Mouse (Mus musculus): ENCODE measurements around the gene Msmp.
"Not testable (repeated sequence)": the region's sequence is repeated elsewhere in the genome, so short reads cannot be mapped to it uniquely, and the experiment has no call there.

Msmp gene

DNA sequence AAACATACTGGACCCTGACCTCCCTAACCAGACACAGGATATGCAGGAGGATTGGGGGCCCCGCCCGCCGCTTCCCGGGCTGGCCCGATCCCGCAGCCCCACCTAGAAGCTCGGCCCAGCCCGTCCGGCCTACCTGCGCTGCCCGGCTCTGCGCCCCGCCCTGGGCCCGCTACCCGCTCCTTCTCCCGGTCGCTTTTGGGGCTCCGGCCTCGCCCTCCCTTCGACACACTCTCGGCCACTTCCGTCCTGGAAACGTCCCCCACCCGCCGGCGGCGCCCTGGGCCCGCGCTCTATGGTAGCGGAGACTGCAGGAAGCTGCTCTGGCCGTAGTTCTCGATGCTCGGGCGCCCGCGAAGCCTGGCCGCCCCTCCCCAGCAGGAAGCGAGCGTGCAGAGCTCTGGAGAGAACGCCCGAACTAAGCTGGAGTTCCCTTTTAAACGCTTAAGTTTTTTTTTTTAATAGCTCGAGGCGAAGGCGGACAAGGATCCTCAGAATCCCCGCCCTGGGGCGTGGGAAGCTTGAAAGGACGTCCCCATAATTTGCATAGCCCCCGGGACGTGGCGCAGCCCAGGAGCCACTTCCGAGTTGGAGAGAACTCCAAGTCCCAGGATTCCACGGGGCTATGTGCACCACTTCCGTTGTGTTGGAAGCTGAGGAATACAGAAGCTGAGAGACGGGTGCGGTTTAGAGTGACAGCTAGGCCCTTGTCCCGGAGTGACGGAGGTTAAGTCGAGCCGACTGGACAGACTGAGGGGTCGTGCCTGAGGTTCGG, 22.1 kb downstream of the Msmp start, which contains the start of the genes Creb3 and Tln1:
Gene Creb3 (plus strand): TSS at position 336 of the 772 bp plus-strand sequence.
Gene Tln1 (minus strand): TSS at position 695 of the 772 bp plus-strand sequence.
- peak; percentile 95 for DNase-seq (ENCODE audit: low read depth)

- DNase-seq (ENCODE audit: low read depth), result no peak
Measured at GRCm38 (mm10) chr4:43561436-43561996, 22.8 kb downstream of the Msmp start.

DNA sequence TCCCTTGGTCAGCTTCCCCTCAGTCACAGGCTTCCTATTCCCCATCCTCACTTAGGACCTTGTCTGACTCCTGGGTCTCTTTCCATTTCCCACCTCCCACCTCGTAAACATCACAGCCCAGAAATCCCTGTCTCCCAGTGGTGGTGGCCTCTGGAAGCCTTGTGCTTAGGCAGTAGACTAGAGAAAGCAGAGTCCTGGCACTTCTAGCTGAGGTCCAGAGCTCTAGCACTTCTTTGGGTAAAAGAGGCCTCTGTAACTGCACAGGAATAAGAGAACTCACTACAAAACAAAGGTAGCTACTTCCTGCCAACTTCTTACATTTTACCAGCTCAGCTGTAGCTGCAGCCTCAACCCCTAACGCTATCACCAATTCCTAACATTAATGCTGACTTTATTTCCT, 23.3 kb downstream of the Msmp start:
- DNase-seq (ENCODE audit: low read depth), result no peak

DNA sequence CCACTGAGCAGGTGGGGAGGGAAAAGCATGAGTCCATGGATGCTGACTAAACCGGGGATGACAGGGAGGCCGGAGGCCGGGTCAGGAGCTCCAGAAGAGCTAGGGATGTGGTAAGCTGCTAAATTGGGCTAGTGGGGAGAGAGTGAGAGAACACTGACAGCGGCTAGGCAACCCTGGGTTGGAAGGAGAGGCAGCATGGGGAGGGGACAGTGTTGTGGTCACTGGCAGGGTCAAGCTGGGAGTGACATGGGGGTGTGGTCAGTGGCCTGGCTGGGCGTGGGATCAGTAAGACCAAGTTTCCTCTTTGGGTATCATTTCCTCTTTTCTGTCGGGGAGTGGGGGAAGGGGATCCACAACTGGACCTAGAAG, 24.1 kb downstream of the Msmp start:
- no peak for DNase-seq (ENCODE audit: low read depth)

GRCm38 (mm10) chr4:43559519-43560242, 24.6 kb downstream of the Msmp start:
- no peak for DNase-seq (ENCODE audit: low read depth)

DNA sequence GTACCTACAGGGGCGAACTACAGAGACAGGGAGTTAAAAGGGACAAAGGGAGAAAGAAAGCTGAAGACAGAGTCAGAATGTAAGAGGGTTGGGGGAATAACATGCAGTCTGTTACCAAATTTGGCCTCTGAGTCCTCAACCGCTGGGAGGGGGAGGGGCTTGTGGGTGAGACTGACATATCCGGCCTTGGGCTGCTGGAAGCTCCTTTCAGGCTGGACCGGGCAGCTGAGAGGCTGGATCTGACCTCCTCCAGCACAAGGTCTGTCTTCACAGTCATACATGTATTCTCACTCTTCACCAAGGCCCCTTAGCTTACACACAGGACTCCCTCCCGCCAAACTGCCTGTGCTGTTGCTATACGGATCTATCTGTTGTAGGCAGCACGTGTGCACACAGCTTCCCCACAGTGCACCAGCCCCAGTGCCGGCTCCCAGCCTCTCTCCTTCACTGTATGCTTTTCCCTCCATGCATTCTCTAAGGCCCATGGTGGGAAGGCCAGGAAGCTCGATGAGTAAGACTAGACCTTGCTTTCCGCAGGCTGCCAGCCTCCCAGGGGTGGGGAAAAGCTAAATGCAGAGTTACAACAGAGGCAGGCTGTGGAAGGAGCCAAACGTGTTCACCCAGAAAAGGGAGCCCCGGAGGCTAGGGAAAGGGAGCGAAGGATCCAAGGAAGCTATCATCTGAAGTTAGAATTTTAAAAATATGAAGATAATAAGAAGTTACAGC, 25.5 kb downstream of the Msmp start:
- DNase-seq (ENCODE audit: low read depth), result peak; percentile 70

DNA sequence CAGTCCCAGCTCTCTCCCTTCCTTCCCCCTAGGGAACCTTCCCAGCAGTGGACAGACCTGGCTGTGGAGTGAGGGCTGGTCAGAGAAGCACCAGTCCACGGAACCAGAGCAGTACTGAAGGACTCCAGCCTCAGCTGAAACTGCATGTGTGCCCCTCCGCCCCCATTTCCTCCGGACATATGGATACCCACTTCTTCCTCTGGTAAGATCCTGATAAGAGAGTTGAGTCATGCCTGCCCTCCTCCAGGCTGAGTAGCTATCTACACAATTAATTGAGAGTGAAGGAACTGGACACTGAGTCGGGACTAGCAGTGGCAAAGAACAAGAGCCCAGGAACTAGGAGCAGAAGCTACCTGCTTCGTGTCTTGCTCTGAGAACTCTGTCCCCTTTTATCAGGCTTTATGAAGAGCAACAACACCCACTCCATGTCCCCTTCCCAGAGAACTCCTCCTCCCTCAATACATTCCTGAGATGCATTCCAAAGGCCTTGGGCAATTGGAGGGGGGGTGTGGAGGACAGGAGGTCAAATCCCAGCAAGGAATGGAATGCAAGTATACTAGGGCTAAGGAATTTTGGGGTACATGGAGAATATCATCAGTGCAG, 26.2 kb downstream of the Msmp start:
- no peak for DNase-seq (ENCODE audit: low read depth)

DNA sequence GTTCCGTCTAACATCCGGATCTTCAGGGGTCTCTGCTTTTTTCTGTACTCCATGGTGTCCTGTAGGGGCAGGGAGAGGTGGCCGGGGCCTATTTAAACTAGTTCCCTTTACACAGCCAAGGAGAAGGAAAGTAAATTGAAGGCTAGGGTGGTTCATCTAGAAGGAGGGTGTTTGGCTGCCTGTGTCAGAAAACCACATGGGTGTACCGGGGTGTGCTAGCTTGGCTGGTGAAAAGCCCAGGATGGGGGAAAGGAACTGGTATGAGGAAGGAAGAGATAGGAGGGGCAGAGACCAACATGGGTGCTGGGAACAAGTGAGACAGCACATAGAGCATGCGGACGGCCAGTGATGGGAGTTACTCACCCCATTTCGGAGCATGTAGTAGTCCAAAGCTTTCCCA, 28.4 kb downstream of the Msmp start:
- DNase-seq (ENCODE audit: low read depth), result no peak

- no peak for DNase-seq (ENCODE audit: low read depth)
Measured at GRCm38 (mm10) chr4:43553891-43554290, 30.4 kb downstream of the Msmp start.

- DNase-seq (ENCODE audit: low read depth), result no peak
Measured at GRCm38 (mm10) chr4:43552437-43552836, 31.9 kb downstream of the Msmp start.

DNA sequence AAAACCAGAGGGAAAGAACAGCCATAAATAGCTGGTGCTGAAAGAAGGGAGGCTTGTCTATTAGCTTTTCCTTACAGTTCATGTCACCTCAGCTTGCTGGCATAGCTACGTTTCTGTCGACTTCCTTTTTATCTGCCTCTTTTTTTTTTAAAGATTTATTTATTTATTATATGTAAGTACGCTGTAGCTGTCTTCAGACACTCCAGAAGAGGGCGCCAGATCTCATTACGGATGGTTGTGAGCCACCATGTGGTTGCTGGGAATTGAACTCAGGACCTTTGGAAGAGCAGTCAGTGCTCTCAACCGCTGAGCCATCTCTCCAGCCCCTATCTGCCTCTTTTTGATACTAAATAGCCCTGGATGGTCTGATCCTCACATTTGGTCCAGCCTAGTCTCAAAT, 32.4 kb downstream of the Msmp start:
- DNase-seq (ENCODE audit: low read depth), result not testable (repeated sequence)

- DNase-seq (ENCODE audit: low read depth), result no peak
Measured at GRCm38 (mm10) chr4:43549055-43549454, 35.2 kb downstream of the Msmp start.

- DNase-seq (ENCODE audit: low read depth), result no peak
Measured at GRCm38 (mm10) chr4:43547160-43547559, 37.1 kb downstream of the Msmp start.

DNA sequence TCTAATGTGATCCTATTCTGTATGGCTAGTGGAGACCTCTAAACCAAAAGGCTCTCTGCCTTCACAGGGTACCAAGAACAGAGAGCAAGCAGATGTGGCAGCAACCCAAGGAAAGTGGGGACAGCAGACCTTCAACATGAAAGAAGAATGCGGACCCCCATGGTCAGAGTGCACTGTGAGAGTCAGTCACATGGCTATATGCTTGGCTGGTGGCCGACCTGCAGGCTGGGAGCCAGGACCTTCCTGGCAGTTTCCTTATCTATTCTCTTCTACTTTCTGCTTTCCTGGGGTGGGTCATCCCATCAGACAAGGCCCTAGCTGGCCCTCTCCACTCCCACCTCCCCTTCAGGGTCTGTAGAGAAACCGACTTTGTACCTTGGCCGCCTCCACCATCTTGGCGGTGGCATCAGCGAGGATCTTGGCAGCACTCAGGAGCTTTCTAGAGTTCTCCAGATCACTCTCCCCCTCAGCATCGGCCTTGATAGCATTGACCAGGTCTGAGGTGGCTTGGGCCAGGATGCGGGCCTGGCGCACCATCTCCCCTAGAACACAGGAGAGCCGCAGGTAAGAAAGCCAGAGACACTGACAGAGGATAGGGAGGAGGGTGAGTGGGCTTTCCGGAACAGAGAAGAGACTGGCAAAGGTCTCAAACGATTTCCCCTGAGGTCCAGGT, 37.8 kb downstream of the Msmp start:
- DNase-seq (ENCODE audit: low read depth), result no peak

DNA sequence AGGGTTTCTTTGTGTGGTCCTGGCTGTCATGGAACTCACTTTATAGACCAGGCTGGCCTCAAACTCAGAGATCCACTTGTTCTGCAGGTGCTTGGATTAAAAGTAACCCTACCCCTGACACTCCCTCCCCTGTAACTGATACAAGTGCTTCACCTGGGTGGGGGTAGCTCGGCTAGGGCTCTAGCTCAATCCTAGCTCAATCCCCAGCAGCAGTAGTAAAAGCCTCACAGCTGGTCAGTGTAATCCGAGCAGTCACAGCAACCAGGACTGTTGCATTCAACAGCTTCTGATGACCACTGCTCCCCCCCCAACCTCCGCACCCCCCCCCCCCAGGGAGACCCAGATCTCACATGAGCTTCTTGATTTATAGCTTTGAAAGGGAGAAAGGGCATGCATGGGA, 42.2 kb downstream of the Msmp start:
- DNase-seq (ENCODE audit: low read depth), result no peak

- DNase-seq (ENCODE audit: low read depth), result no peak
Measured at GRCm38 (mm10) chr4:43536031-43536430, 48.3 kb downstream of the Msmp start.

DNA sequence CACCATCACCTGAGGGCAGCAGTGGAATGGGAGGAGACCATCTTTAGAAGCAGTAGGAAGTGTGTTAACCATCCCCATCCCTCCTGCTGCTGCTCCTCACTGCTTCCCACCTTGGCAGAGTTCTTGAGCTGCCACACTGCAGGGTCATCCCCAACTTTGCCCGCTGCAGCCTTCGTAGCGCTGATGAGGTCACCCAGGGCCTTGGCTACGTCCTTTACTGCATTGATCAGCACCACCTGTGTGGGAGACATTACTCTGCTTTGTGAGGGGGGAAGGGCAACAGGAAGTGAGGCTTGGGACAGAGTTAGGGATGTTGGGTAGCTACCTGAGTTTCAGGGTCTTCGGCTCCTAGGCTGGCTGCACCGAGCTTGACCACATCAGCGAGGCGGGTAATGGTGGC, 48.7 kb downstream of the Msmp start:
- DNase-seq (ENCODE audit: low read depth), result no peak

DNA sequence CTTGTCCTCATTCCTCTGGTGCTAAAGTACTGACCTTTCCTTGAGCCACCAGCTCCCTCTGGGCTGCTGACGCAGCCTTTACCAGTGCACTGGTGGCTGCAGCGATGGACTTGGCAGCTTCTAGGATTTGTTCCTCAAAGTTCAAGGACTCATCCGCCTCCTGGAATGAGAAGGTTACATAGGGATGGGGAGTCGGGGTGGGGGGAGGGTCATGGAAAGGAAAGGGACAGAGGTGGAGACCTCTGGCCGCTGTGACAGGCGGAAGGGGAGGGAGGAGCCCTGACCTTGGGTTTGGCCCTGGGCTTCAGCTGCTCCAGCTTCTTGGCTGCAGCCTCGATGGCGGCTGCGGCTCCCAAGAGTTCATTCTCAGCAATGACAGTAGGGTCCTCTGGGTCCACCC, 51.0 kb downstream of the Msmp start:
- no peak for DNase-seq (ENCODE audit: low read depth)

Measured in c-Kit-positive CD71-negative TER-119-negative erythroid progenitor cells, embryonic 14.5 days (primary cell).